Mouse (Mus musculus) heart, embryonic 13.5 days (tissue): ENCODE data around the gene Naaa. TPM values are rescaled to one million over a fixed set of nuclear protein-coding genes. Genes with fewer than 3 reads are reported as not detected.
A peak's percentile ranks its signal among the peaks of the same experiment; 100 is the strongest.

Experiments used
- ATAC-seq: fragments of 200-750 bp; cut with Nextera tagmentation; 2 replicates; pipeline ENCODE4 v1.8.0; 2017; ENCODE audit warnings: moderate TSS enrichment; ENCODE audit not compliant: insufficient number of reproducible peaks, low FRiP score, low TSS enrichment; ENCODE audit errors: extremely low read depth
- H3K27ac ChIP-seq: fragments of 300-500 bp; sonication (generic); replicated peaks from 2 replicates; pipeline ENCODE4 v1.5.1; 2015; ENCODE audit warnings: moderate library complexity, mild to moderate bottlenecking, inconsistent platforms
- H3K27me3 ChIP-seq: fragments of 300-500 bp; sonication (generic); replicated peaks from 2 replicates; pipeline ENCODE4 v1.6.1; 2015; ENCODE audit warnings: mild to moderate bottlenecking, inconsistent platforms
- H3K36me3 ChIP-seq: fragments of 300-500 bp; sonication (generic); 2 replicates; pipeline ENCODE4 v1.6.1; 2015; ENCODE audit warnings: mild to moderate bottlenecking, inconsistent platforms
- H3K4me1 ChIP-seq: fragments of 300-500 bp; sonication (generic); 2 replicates; pipeline ENCODE4 v1.6.1; 2015; ENCODE audit warnings: inconsistent platforms
- H3K4me2 ChIP-seq: fragments of 300-500 bp; sonication (generic); 2 replicates; pipeline ENCODE4 v1.6.1; 2015; ENCODE audit warnings: inconsistent platforms, mild to moderate bottlenecking, moderate library complexity
- H3K4me3 ChIP-seq: fragments of 300-500 bp; sonication (generic); 2 replicates; pipeline ENCODE4 v1.5.1; 2015; ENCODE audit warnings: moderate library complexity, mild to moderate bottlenecking, inconsistent platforms
- H3K9ac ChIP-seq: fragments of 300-500 bp; sonication (generic); 2 replicates; pipeline ENCODE4 v1.6.1; 2015; ENCODE audit warnings: inconsistent platforms, mild to moderate bottlenecking, moderate library complexity
- H3K9me3 ChIP-seq: fragments of 300-500 bp; sonication (generic); 2 replicates; pipeline ENCODE4 v1.6.1; 2016; ENCODE audit warnings: inconsistent platforms
- WGBS: fragments of 180-500 bp; shearing (Covaris S2); methylation state at CpG from one replicate; pipeline ENCODE4 v1.1.7; 2015; ENCODE audit warnings: mixed read lengths; 5-methylcytosine and 5-hydroxymethylcytosine counted together
- polyA plus RNA-seq: library from polyadenylated mRNA; unstranded; fragments of >200 nt; fragmentation: Nextera tagmentation; extraction: Ambion mirVana; gene quantifications from 2 replicates; pipeline ENCODE4 v1.2.1, GENCODE M21; 2015

Gene Naaa
- polyA plus RNA-seq, 1 experiment from 2014 or later = 4.5 TPM

DNA sequence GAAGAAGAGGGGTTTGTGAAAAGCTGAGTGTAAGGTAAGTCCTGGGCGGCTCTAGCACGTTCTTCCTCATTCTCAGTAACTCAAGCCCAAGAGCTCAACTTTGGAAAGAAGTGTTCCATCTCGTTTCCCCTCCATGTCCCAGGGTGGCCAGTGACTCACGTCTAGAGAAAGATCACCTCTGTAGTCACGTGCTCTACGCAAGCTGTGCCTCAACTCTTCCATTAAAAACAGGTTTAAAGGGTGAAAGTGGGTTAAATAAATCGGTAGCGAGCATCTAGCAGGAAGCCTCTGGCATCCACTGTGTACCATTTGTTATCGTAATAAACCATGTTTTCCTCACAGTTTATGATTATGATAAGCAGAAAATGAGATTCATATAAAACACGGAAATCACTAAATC is 46.1 kb downstream of the Naaa start:
- Histone ChIP-seq H3K36me3 (no peaks in the 10 kb centered on the region), H3K27ac (no peak overlapping the region), H3K9me3 (no peaks in the 10 kb centered on the region), H3K9ac (no peak overlapping the region), H3K4me1 (no peaks in the 10 kb centered on the region), H3K27me3 (no peaks in the 10 kb centered on the region), H3K4me3 (no peak overlapping the region), H3K4me2 (no peak overlapping the region)
- WGBS = 80% methylated on average over 10 of the region's 10 CpGs
- ATAC-seq = no peak

DNA sequence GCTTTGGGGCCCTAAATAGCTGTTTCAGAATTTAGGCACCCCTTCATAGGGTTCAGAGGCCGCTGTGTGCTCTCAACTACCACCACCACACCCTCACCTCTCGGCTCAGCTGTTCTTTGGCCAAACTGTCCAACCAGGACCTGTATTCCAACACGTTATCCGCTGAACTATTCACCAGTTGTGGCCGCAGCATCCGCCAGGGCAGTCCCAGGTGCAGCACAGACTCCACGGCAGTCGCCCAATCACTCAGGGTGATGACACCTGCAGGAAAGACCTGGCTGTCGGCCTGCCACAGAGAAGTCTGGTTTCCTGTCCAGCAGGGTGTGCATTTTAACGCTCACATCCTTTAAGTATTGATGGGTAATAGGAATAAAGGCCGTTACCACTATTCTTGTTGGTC is 47.7 kb downstream of the Naaa start:
- Histone ChIP-seq H3K4me3 (no peak overlapping the region), H3K9me3 (no peaks in the 10 kb centered on the region), H3K4me2 (no peak overlapping the region), H3K9ac (no peak overlapping the region), H3K27me3 (no peaks in the 10 kb centered on the region), H3K36me3 (no peaks in the 10 kb centered on the region), H3K27ac (no peak overlapping the region), H3K4me1 (no peaks in the 10 kb centered on the region)
- no peak for ATAC-seq
- 77% methylated on average over 11 of the region's 11 CpGs for WGBS

DNA sequence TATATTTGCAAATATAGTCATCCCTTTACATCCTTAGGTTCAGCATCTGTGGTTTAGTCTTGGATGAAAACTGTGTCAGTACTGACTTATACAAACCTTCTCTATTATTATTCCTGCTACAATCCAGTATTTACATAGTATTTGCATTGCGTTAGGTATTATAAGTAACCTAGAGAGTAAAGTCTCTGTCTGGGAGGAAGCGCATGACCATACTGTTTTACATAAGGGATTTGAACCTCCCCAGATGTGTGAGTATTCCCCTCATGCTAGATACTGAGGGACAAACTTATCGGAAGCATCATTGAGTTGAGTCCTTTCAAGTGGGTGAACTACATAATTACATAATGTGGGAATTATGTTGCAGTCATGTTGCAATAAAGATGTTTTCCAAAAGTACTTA is 48.5 kb downstream of the Naaa start:
- Histone ChIP-seq H3K9me3 (no peaks in the 10 kb centered on the region), H3K9ac (no peak overlapping the region)
- no peak for ATAC-seq

DNA sequence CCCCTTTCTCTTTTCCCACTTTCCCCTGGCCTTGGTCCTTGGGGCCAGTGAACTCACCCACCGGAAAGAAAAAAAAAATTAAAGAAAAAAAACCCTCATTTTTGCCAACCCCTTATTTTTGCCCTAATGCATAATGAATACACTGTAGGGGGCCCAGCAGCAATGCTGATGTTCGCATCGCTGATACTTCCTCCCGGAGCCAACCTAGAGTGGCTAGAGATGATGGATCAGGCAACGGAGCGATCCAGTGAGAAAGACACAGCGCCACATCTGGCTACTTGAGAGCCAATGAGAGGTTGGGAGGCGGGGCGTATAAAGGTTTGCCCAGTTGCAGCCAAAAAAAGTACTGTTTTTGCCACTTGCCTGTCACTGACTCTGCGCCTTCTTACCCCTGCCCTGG is 49.2 kb downstream of the Naaa start:
- Histone ChIP-seq H3K27me3 (no peaks in the 10 kb centered on the region), H3K4me2 (peak overlapping the region; percentile 5; the same call in 1 of the 2 replicates), H3K36me3 (no peaks in the 10 kb centered on the region), H3K4me3 (no peak overlapping the region), H3K4me1 (no peaks in the 10 kb centered on the region), H3K9ac (no peak overlapping the region), H3K9me3 (no peaks in the 10 kb centered on the region), H3K27ac (no peak overlapping the region)
- ATAC-seq = no peak
- WGBS = 22% methylated on average over 10 of the region's 10 CpGs

More for the DNA sequence above, 48.5 kb downstream of the Naaa start:
- WGBS = 91% methylated on average over 3 of the region's 3 CpGs
- Histone ChIP-seq H3K27me3 (no peaks in the 10 kb centered on the region), H3K4me2 (no peak overlapping the region), H3K4me1 (no peaks in the 10 kb centered on the region), H3K27ac (no peak overlapping the region), H3K36me3 (no peaks in the 10 kb centered on the region), H3K4me3 (no peak overlapping the region)

DNA sequence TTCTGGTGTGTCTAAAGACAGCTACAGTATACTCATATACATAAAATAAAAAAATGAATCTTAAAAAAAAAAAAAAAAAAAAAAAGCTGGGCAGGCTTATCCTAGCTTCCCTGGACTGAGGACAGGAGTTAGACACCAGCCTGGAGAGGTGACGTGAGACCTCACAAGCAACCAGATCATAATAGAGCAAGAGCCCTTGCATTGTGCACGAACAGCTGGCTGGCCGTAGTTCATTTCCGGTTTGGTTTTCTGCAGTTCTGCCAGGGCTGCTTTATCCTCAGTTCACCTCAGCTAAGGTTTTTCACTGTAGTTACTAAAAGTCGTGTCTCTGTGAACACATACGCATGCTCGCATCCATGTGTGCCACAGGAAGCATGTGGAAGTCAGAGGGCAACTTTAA is 50.2 kb downstream of the Naaa start:
- Histone ChIP-seq H3K27me3 (no peaks in the 10 kb centered on the region), H3K4me1 (no peaks in the 10 kb centered on the region), H3K4me3 (no peak overlapping the region), H3K9me3 (no peaks in the 10 kb centered on the region), H3K9ac (no peak overlapping the region), H3K36me3 (no peaks in the 10 kb centered on the region), H3K4me2 (no peak overlapping the region), H3K27ac (no peak overlapping the region)
- no peak for ATAC-seq
- WGBS = 70% methylated on average over 7 of the region's 7 CpGs

DNA sequence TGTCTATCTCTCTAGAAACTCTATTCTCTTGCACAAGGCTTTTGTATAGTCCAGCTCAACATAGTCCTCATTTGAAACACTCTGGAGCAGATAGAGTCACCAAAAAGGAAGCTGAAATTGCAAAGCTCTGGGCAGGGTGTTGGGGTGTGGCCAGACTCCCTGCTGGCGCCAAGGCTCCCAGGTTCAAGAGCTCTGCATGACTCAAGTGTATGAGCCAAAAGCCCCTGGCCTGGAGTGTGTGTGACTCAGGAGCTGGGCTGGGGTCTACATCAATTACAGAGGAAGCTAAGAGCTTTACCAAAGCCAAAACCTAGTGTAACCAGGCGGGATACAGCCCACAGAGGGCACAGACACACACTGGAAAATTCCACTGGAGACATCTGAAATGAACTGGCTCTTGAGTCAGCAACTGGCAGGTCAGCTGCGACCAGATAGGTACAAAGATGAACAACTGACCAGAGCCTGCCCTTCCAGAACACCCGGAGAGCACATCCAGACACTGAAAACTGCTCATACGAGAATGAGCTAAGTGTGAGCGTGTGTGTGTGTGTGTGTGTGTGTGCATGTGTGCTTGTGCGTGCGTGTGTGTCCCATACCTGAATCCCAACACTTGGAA is 57.6 kb downstream of the Naaa start:
- no peaks in the 10 kb centered on the region for H3K9me3 ChIP-seq
- ATAC-seq = no peak
- no peak overlapping the region for H3K9ac ChIP-seq
- H3K4me1 ChIP-seq = peaks cover 8% of the 10 kb centered on the region
- no peak overlapping the region for H3K27ac ChIP-seq
- WGBS = 80% methylated on average over 8 of the region's 8 CpGs
- no peaks in the 10 kb centered on the region for H3K27me3 ChIP-seq
- no peak overlapping the region for H3K4me2 ChIP-seq
- H3K4me3 ChIP-seq = no peak overlapping the region
- no peaks in the 10 kb centered on the region for H3K36me3 ChIP-seq

DNA sequence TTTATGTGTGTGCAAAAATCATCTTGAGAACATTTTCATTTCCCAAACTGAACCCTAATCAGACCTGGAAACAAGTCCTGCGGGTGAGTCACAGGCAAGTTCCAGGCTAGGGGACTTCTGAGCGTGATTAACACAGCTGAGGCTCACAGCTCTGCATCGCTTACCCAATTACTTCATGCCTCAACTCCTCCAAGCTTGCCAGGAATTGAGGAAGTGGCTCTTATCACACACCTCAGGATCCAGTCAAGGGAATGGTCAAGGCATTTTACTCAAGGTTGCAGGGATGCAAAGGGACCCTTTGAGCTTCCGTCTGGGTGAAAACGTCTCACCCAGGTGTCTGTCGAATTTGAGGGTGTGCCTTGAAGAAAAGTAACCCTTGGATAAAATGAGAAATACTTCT is 58.1 kb downstream of the Naaa start:
- no peak for ATAC-seq
- 36% methylated on average over 6 of the region's 6 CpGs for WGBS
- no peak overlapping the region for H3K27ac ChIP-seq
- H3K9me3 ChIP-seq = no peaks in the 10 kb centered on the region
- peaks cover 8% of the 10 kb centered on the region for H3K4me1 ChIP-seq
- H3K4me3 ChIP-seq = no peak overlapping the region
- no peaks in the 10 kb centered on the region for H3K27me3 ChIP-seq
- H3K36me3 ChIP-seq = no peaks in the 10 kb centered on the region
- H3K9ac ChIP-seq = no peak overlapping the region
- H3K4me2 ChIP-seq = no peak overlapping the region

DNA sequence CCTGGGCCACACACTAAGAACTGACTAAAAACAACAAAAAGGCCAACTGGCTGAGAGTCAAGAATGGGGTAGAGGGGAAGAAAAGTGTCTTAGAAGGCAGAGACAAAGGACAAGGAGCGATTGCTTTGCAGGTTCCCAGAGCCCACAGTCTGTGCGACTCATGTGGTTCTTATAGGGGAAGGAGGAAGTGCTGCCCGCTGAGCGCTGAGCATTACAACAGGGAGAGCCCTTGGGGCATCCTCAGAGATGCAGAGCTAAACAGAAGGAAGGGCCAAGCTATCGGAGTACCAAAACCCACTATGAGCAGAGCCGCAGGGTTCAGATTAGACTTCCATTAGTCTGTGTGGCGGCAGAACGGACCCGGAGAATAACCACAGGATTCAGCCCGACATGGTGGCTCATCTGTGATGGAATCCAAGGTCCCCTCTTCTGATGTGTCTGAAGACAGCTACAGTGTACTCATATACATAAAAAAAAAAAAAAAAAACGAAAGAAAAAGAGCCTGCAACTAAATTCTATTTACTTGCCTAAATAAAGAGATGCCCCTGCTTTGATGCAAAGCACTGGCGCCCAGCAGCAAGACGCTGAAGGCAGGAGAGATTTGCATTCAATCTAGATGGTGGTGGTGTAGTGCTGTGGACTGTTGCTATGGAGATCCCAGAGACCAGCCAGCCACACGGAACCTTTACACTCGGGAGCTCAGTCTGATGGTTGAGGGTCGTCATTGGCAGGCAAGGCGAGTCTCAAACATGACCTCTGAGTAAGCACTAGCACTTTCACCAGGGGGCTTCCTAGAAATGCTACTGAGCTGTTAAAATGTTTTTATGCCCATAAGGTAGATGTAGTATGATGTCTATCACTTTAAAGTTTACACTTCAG is 58.8 kb downstream of the Naaa start:
- H3K36me3 ChIP-seq = no peaks in the 10 kb centered on the region
- H3K4me3 ChIP-seq = no peak overlapping the region
- peaks cover 8% of the 10 kb centered on the region for H3K4me1 ChIP-seq
- ATAC-seq = no peak
- H3K27me3 ChIP-seq = no peaks in the 10 kb centered on the region
- 56% methylated on average over 17 of the region's 17 CpGs for WGBS
- H3K9ac ChIP-seq = no peak overlapping the region
- no peak overlapping the region for H3K4me2 ChIP-seq
- no peaks in the 10 kb centered on the region for H3K9me3 ChIP-seq
- no peak overlapping the region for H3K27ac ChIP-seq

DNA sequence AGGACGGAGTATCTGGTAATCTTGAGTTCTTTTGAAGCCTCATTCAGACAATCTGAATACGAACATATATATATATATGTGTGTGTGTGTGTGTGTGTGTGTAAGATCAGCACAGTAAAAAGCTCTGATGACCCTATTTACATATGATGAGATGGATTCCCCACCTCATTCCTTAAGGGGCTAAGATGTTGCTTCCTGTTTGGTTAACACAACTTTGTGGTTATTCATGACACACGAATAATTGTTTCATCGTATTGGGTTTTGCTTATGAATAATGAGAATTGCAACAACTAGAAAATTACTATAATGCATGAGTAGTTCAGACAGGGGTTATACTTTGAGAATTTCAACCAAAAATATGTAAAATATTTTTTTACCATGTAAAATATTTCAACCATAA is 62.7 kb downstream of the Naaa start, which contains the start of gene U90926:
Gene U90926 (minus strand): TSS at position 101 of the 400 bp plus-strand sequence.
- peaks cover 8% of the 10 kb centered on the region for H3K4me1 ChIP-seq
- H3K27ac ChIP-seq = no peak within 1 kb of the TSS
- H3K4me2 ChIP-seq = no peak within 1 kb of the TSS
- no peak within 1 kb of the TSS for H3K4me3 ChIP-seq
- H3K36me3 ChIP-seq = no peaks in the 10 kb centered on the region
- no peak within 1 kb of the TSS for H3K9ac ChIP-seq
- whole genome bisulfite sequencing = 79% methylated on average over 4 of the region's 4 CpGs
- no peak for ATAC-seq
- no peaks in the 10 kb centered on the region; the same call in 1 of the 2 replicates for H3K27me3 ChIP-seq
- no peaks in the 10 kb centered on the region for H3K9me3 ChIP-seq

DNA sequence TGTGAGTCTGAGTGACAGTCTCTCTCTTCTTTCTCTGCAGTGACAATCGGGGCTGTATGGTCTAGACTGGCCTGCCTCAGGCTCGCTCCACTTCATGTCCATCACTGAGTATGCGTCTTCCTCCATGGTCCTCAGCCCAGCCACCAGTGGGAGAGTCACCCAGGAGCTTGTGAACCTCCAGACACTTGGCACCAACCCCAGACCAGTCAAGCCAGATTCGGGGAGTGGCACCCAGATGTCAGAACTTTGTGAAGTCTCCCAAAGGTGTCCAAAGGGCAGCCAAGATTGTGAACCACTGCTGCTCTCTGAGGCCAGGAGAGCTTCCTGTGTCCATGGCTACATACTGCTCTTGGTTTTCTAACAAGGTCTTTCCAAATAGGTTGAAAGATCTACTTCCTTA is 65.7 kb downstream of the Naaa start:
- 77% methylated on average over 4 of the region's 4 CpGs for WGBS
- no peaks in the 10 kb centered on the region for H3K4me1 ChIP-seq
- no peaks in the 10 kb centered on the region; the same call in 1 of the 2 replicates for H3K27me3 ChIP-seq
- no peak for ATAC-seq
- H3K9me3 ChIP-seq = no peaks in the 10 kb centered on the region
- H3K9ac ChIP-seq = no peak overlapping the region
- H3K4me2 ChIP-seq = no peak overlapping the region
- no peaks in the 10 kb centered on the region for H3K36me3 ChIP-seq
- no peak overlapping the region for H3K4me3 ChIP-seq
- no peak overlapping the region for H3K27ac ChIP-seq

DNA sequence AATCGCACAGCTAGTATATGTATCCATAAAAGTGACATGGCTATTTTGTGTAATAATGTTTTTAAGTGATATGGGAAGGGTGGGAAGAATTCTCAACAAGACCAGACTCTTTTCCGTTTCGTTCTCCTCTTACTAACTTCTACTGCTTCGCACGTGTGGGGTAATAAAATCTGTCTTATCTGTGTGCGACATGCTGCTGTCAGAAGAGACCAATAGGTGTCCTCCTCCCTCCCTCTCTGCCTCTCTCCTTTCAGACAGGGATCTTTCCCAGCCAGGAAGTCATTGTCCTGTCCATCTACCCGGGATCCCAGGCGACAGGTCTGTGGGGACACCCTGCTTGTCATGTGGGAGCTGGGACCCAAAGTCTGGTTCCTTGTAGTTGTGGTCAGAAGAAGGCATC is 67.8 kb downstream of the Naaa start:
- Histone ChIP-seq H3K4me1 (no peaks in the 10 kb centered on the region), H3K4me2 (no peak overlapping the region), H3K9ac (no peak overlapping the region), H3K4me3 (no peak overlapping the region), H3K27ac (no peak overlapping the region), H3K36me3 (peaks cover 11% of the 10 kb centered on the region), H3K27me3 (no peaks in the 10 kb centered on the region; the same call in 1 of the 2 replicates), H3K9me3 (no peaks in the 10 kb centered on the region)
- ATAC-seq = no peak
- 67% methylated on average over 8 of the region's 8 CpGs for WGBS
